Mouse (Mus musculus) retina, adult 2 months (tissue): ENCODE data around the gene Kremen1.

Experiments used
- DNase-seq: peaks from one replicate; pipeline ENCODE4 v3.0.0-alpha.2; 2012; ENCODE audit warnings: low read depth, low spot score

Gene Kremen1

GRCm38 (mm10) chr11:5269846-5270461 is 8.6 kb upstream of the Kremen1 start:
- DNase-seq, result no peak

GRCm38 (mm10) chr11:5265764-5266163 is 4.4 kb upstream of the Kremen1 start:
- no peak for DNase-seq

- no peak for DNase-seq
Measured at GRCm38 (mm10) chr11:5263078-5263730, 1.8 kb upstream of the Kremen1 start.

DNA sequence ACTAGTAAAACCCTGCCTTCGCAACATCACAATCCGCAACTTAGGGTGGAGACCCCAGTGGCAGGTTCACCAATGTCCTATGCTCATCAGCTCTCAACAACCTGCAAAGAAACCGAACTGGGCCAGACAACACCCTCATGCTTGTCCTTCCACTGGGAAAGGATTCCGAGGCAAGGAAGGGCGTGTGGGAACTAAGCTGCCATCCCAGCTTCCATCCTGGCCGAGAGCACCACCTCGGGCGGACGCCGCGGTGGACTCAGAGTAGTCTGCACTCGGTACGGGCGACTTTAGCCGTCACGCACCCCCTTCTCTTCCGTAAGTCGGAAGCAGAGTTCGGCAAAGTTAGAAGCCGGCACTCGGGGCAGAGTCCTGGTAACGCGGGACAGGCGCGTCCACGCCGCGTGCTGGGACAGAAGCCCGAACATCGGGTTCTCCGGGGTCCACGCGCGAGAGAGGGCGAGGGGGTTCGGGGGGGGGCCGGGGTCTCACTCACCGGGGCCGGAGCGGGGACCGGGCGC is 357 bp downstream of the Kremen1 start:
- no peak for DNase-seq

DNA sequence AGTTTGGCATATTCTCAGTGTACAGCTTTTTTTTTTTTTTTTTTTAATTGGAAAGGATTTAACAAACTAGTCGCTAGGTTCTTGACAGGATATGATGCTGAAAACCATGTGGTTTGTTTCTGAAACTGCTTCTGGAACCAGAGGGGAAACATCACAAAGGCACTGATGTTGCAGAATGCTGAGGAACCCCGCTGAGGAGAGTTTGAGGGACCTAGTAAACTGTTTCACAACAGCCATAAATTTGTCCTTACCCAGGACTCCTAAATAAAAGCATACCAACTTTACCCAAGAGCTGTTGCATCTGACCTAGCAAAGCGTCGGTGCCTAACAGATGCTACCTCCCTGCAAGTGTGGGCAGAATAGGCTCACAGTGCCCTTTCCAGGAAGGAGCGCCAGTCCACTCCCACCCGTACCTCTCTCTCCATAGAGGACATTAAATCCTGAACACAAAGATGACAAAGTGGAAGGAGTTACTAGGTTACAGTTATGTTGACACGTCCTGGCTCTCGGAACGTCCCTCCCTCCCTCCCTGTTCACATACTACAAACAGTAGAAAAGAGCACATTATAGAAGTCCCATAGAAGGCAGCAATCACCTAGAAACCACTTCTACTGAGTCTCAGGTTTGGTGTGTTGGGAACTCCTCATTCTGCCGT is 1.3 kb downstream of the Kremen1 start:
- no peak for DNase-seq

- DNase-seq, result no peak
Measured at GRCm38 (mm10) chr11:5258036-5258435, 3.3 kb downstream of the Kremen1 start.

DNA sequence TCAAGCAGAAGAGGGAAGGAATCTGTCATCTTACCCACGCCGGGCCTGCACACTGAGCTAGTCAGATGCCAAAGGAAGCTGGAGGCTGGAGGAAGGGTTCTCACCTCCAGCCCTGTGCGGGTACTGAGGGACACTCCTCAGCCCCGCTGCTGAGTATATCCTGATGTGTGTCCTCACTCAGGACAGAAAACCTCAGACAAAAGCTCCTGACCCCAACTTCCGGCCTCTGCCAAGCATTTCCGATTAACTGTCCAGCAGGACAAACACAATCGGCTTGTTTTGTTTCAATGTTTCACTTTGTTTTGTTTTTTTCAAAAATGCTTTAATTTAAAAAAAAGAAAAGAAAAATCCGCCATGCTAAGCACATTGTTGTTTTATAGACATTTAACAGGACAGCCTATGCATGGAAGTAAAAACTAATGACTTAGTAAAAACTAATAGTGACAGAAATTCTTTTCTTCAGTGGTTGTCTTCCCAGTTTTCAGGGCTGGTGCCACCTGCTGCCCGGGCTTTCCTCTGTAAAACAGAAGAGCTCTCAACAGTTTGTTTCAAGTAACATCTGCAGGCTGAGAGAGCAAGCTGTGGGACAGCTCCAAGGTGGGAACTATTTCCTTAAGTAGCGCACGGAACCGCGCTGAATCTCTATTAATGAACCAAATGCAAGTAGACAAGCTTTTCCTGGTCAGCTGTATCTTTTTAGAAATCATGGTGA is 4.1 kb downstream of the Kremen1 start:
- DNase-seq, result no peak

GRCm38 (mm10) chr11:5255509-5256014 is 5.8 kb downstream of the Kremen1 start:
- no peak for DNase-seq

DNA sequence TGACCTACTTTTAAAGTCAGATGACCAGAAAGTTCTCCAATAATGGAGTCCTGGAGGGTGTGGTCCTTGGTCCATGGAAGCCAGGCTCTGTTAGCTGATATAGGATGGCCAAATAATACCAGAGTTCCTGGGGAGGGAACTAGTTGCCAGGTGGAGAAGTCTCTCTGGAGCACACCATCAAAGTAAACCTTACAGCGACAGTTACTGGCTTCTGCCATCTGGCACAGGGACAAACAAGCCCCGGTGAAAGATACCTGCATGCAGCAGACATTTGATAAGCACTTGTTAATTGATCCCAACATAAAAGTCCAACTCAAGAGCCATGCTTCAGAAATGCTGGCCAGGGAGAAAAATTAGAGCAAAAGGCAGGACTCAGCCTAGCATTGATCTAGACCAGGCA is 7.3 kb downstream of the Kremen1 start:
- no peak for DNase-seq

DNA sequence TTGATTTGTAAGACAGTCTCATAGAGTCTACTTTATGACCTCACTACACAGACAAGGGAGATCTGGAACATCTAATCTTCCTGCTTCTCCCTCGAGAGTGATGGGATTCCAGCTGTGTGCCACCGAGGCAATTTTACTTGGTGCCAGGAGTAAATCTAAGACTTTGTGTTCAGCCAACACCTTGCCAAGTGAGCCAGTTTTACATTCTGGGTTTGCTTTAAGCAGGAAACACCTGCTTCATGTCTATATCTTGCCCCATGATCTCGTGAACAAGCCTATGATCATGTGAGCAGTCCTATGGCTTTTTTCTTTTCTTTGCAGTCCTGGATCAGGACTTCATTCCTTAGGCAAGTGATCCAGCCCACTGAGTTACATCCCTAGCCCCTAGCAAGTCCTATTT is 7.8 kb downstream of the Kremen1 start:
- no peak for DNase-seq

DNA sequence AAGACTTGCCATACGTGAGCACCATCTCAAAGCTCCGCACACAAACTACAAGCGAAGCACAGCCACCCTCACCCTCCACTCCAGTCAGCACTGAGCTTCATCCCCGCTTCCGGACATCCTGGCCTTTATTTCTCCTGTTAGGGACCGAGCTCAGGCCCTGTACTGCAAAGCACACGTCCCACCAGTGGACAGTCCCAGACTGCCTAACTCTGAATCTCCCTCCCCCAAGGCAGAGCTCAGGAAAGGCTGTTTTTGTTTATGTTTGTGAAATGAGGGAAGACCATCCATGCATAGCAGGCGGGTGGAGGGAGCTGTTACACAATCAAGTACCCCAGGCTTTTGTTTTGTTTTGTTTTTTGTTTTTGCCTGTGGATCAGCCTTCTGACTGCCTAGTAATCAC is 8.6 kb downstream of the Kremen1 start:
- DNase-seq, result no peak

- no peak for DNase-seq
Measured at GRCm38 (mm10) chr11:5251112-5251511, 10.2 kb downstream of the Kremen1 start.

- DNase-seq, result no peak
Measured at GRCm38 (mm10) chr11:5248200-5248599, 13.2 kb downstream of the Kremen1 start.

GRCm38 (mm10) chr11:5245431-5245830 is 15.9 kb downstream of the Kremen1 start:
- DNase-seq, result no peak

DNA sequence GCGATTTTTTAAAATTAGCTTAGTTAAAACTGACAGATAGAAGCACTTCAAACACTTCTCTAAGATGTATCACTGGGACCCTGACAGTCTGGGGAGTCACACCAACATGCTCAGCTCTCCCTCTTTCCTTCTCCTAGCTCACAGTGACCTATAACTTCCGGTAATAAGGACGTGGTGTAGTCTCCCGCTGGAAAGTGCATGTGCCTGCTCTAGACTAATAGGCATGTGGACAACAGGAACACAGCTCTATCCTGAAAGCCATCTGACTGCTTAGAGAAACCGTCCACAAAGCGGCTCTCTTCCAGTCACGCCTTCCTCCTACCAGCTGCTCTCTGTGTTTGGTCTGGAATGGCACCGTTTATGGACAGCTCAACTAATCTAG is 16.6 kb downstream of the Kremen1 start:
- DNase-seq, result no peak

GRCm38 (mm10) chr11:5243812-5244748 is 17.3 kb downstream of the Kremen1 start:
- no peak for DNase-seq

- no peak for DNase-seq
Measured at GRCm38 (mm10) chr11:5243208-5243607, 18.1 kb downstream of the Kremen1 start.

GRCm38 (mm10) chr11:5242158-5242557 is 19.2 kb downstream of the Kremen1 start:
- no peak for DNase-seq

DNA sequence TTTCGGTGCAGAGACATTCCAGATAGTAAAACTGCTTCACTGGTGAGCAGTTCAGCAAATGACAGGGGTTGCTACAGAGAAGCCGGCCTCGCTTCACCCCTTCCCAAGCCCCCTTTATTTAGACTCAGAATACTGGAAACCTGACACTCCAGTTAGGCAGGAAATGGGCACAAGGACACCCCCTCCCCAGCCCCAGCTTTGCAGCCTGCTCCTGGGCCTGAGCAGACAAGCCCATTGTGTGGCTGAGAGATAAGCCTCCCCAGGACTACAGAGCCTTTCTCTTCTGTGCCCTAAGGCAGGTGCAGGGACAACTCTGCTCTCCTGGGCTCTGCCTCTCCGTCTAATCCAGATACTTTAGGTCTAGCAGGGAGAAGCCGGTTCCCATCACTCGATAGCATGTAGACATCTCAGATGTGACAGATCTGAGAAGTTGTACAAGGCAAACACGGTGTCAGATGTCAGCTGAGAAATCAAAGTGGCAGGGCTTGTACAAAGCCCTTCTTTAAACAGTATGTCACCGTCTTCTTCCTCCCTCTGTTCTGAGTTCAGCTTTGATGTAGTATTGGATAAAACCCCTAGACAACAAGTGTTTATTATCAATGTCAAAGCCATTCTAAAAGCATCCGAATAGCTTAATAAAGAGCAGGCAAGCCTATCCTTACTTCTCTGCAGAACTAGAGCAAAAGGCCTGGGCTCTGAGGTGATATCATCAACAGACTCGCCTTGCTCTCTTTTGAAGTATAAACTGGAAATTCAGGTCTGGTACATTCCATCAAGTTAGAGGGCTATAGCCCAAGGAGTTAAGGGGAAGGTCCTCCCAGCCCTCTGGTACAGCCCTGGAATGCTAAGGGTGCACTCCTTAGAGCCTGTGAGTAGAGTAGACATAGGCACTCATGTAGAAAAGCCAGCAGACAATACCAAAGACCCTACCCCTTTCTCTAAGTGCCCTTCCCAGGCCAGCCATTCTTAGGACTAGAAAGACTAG is 21.4 kb downstream of the Kremen1 start:
- DNase-seq, result no peak
